Mouse (Mus musculus): ENCODE results near the gene Jak3. TPM values are rescaled to one million over a fixed set of nuclear protein-coding genes. Genes with fewer than 3 reads are reported as not detected.

Jak3 gene
- polyA plus RNA-seq, 1 experiment: 68.0 TPM

DNA sequence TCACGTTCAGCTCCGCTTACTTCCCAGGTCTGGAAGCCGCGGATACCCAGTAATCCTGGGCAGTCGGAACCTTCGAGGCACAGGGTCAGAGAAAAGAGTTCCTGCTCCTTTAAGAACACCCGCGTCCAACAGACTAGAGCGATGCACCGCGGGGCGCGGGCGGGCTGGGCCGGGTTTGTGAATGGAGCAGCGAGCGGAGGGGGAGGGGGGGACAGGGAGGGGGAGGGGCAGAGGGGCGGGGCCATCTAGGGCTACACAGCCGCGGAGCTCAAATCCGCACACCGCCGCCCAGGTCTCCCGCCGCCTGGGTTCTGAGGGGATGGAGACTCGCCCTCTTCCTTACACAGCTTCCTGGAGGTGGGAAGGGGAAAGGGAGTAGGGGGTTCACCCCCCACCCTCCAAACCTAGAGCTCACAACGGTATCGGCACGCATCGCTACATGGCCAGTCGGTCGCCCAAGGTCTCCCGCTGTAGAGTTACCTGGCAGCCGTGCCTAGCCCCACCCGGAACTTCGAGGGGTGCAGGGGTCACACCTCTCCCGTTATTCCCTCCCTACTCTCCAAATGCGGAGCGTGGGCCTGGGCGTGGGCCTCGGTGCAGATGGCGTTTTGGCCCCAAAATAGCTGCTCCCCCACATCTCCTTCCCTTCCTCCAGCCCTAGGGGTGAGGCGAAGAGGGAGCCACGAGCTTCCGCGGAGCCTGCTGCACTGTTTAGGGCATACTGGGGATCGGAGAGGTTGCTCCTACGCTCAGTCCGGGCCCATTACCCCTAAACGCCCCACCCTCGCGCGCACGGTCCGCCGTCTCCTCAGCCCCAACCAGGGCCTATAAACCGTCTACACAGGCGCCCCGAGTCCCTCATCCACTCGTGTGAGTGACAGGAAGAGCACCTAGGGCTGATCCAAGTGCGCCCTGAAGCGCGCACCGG lies 5.2 kb upstream of the Jak3 start:
- Histone ChIP-seq H3K27me3 (ENCODE audit: control insufficient read depth, insufficient read depth, low read length) (no peaks in the 10 kb centered on the region; the same call in 1 of the 2 replicates), H3K4me3 (ENCODE audit: control insufficient read depth, insufficient read depth, low read length) (peak overlapping the region; percentile 42), H3K4me1 (replicated peaks; ENCODE audit: control insufficient read depth, insufficient read depth, low read length) (peaks cover 36% of the 10 kb centered on the region), H3K36me3 (ENCODE audit: control insufficient read depth, insufficient read depth, low read length) (no peaks in the 10 kb centered on the region), H3K27ac (ENCODE audit: control insufficient read depth, insufficient read depth, low read length) (no peak overlapping the region)
- no peak for DNase-seq
- TF ChIP-seq CTCF (IDR thresholded peaks at IDR 0.05; ENCODE audit: borderline replicate concordance, control insufficient read depth, extremely low read depth, insufficient read depth, low read length, poor library complexity) (no peak), POLR2A (IDR thresholded peaks at IDR 0.05; ENCODE audit: control insufficient read depth, extremely low read depth, insufficient read depth, low read length, poor library complexity) (no peak)
- 2% methylated on average over 60 of the region's 64 CpGs for WGBS

DNA sequence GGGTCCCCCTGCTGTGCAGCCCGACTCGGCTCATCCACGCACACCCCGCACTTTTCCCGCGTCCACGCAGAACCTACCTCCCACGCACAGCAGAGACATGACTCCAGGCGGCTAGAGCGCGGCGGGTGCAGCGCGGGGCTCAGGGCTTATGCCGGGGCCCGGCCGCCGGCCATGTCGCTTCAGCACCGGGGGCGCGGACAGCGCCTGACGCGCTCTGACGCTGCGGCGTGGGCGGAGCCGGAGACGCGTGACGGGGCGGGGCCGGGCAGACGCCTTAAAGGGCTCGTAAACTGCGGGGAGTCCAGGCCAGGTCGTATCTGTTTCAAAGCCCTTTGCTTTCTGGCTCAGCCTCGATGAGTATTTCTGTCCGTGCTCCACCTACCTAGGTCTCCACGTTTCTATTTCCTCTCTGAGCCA lies 4.5 kb upstream of the Jak3 start, which contains the start of gene Unc13a:
Gene Unc13a, minus strand, starts transcription at position 209 of the 417 bp plus-strand sequence.
- DNase-seq: peak; percentile 91

DNA sequence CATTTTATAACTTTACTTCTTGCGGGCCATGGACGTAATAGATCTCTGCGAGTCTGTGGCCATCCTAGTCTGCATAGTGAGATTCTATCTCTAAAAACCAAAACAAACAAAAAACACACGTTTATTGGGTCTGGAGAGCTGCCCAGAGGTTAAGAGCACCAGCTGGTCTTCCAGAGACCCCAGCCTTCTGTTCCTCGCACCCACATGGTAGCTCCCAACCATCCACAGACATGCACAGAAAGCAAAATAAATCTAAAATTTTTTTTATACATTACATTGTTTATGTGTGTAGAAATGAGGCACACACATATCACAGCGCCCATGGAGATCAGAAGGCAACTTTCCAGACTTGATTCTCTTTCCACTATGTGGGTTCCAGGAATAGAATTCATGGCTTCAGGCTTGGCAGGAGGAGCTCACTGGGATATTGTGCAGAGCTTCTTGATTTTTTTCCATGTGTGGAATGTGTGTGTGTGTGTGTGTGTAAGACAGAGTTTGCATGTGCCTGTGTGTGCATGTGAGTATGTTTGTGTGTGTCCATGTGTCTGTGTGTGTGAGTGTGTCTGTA lies 3.8 kb upstream of the Jak3 start:
- Histone ChIP-seq H3K27ac (ENCODE audit: control insufficient read depth, insufficient read depth, low read length) (no peak overlapping the region), H3K36me3 (ENCODE audit: control insufficient read depth, insufficient read depth, low read length) (no peaks in the 10 kb centered on the region), H3K4me3 (ENCODE audit: control insufficient read depth, insufficient read depth, low read length) (no peak overlapping the region), H3K4me1 (replicated peaks; ENCODE audit: control insufficient read depth, insufficient read depth, low read length) (peaks cover 39% of the 10 kb centered on the region), H3K27me3 (ENCODE audit: control insufficient read depth, insufficient read depth, low read length) (no peaks in the 10 kb centered on the region; the same call in 1 of the 2 replicates)
- TF ChIP-seq CTCF (IDR thresholded peaks at IDR 0.05; ENCODE audit: borderline replicate concordance, control insufficient read depth, extremely low read depth, insufficient read depth, low read length, poor library complexity): no peak
- TF ChIP-seq POLR2A (IDR thresholded peaks at IDR 0.05; ENCODE audit: control insufficient read depth, extremely low read depth, insufficient read depth, low read length, poor library complexity): no peak
- WGBS: 80% methylated on average over 6 of the region's 6 CpGs
- DNase-seq: no peak

More for the DNA sequence above, 4.5 kb upstream of the Jak3 start, which contains the start of gene Unc13a:
- Histone ChIP-seq H3K4me3 (ENCODE audit: control insufficient read depth, insufficient read depth, low read length) (peak within 1 kb of the TSS; percentile 42), H3K27me3 (ENCODE audit: control insufficient read depth, insufficient read depth, low read length) (no peaks in the 10 kb centered on the region; the same call in 1 of the 2 replicates), H3K4me1 (replicated peaks; ENCODE audit: control insufficient read depth, insufficient read depth, low read length) (peaks cover 35% of the 10 kb centered on the region), H3K36me3 (ENCODE audit: control insufficient read depth, insufficient read depth, low read length) (no peaks in the 10 kb centered on the region), H3K27ac (ENCODE audit: control insufficient read depth, insufficient read depth, low read length) (no peak within 1 kb of the TSS)
- under 1% methylated on average over 42 of the region's 42 CpGs for WGBS
- TF ChIP-seq CTCF (IDR thresholded peaks at IDR 0.05; ENCODE audit: borderline replicate concordance, control insufficient read depth, extremely low read depth, insufficient read depth, low read length, poor library complexity) (peak; percentile 50; the same call in 1 of the 2 replicates), POLR2A (IDR thresholded peaks at IDR 0.05; ENCODE audit: control insufficient read depth, extremely low read depth, insufficient read depth, low read length, poor library complexity) (0 out of 2 replicates have a peak, but pooled peaks have one; percentile 21)

DNA sequence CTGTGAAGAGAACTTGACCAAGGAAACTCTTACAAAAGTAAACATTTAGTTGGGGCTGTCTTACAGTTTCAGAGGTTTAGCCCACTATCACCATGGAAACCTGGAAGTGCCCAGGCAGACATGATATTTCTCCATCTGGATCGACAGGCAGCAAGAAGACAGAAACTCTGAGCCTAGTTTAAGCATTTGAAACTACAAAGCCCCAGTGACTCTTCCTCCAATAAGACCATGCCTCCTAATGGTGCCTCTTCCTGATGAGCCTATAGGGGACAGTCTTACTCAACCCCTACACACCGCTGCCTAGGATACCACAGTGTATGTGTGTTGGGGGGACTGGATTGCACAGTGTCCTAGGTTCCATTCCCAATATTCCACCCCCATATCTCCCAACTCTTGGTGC lies 2.0 kb upstream of the Jak3 start:
- Histone ChIP-seq H3K4me3 (ENCODE audit: control insufficient read depth, insufficient read depth, low read length) (no peak overlapping the region), H3K27ac (ENCODE audit: control insufficient read depth, insufficient read depth, low read length) (no peak overlapping the region), H3K36me3 (ENCODE audit: control insufficient read depth, insufficient read depth, low read length) (no peaks in the 10 kb centered on the region), H3K4me1 (replicated peaks; ENCODE audit: control insufficient read depth, insufficient read depth, low read length) (peaks cover 37% of the 10 kb centered on the region), H3K27me3 (ENCODE audit: control insufficient read depth, insufficient read depth, low read length) (no peaks in the 10 kb centered on the region; the same call in 1 of the 2 replicates)
- DNase-seq: no peak
- 98% methylated on average over 2 of the region's 2 CpGs for WGBS
- TF ChIP-seq CTCF (IDR thresholded peaks at IDR 0.05; ENCODE audit: borderline replicate concordance, control insufficient read depth, extremely low read depth, insufficient read depth, low read length, poor library complexity) (no peak), POLR2A (IDR thresholded peaks at IDR 0.05; ENCODE audit: control insufficient read depth, extremely low read depth, insufficient read depth, low read length, poor library complexity) (no peak)

DNA sequence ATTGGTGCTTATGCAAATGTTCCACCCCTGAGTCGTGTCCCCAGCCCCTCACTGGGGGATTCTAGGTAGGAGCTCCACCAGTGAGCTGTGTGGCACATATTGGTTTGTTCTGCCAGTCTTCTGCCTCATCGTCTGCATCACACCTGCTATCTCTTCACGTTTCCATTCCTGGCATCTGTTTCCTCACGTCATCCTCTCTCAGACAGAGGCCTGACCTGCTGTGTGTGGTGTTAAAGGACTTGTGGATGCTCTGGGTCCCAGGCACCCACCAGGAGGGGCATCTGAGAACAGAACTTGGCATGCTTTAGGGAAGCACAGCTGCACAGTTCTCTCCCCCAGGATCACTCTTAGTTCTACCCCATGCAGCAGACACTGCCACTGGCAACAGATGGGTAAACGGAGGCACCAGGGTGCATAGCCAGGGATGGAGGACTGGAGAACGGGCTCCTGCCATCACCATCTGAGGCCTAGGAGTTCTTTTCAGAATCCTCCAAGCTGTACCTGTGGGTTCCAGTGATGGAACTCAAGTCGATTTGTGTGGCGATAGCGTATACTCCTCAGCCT lies 558 bp upstream of the Jak3 start:
- 28% methylated on average over 9 of the region's 9 CpGs for WGBS
- DNase-seq: no peak
- H3K27ac ChIP-seq (ENCODE audit: control insufficient read depth, insufficient read depth, low read length): peak overlapping the region; percentile 70; the same call in 1 of the 2 replicates
- H3K27me3 ChIP-seq (ENCODE audit: control insufficient read depth, insufficient read depth, low read length): no peaks in the 10 kb centered on the region; the same call in 1 of the 2 replicates
- H3K4me1 ChIP-seq (replicated peaks; ENCODE audit: control insufficient read depth, insufficient read depth, low read length): peaks cover 32% of the 10 kb centered on the region
- H3K4me3 ChIP-seq (ENCODE audit: control insufficient read depth, insufficient read depth, low read length): peak overlapping the region; percentile 67; the same call in 1 of the 2 replicates
- no peak for TF ChIP-seq POLR2A (IDR thresholded peaks at IDR 0.05; ENCODE audit: control insufficient read depth, extremely low read depth, insufficient read depth, low read length, poor library complexity)
- no peak for TF ChIP-seq CTCF (IDR thresholded peaks at IDR 0.05; ENCODE audit: borderline replicate concordance, control insufficient read depth, extremely low read depth, insufficient read depth, low read length, poor library complexity)
- no peaks in the 10 kb centered on the region for H3K36me3 ChIP-seq (ENCODE audit: control insufficient read depth, insufficient read depth, low read length)

DNA sequence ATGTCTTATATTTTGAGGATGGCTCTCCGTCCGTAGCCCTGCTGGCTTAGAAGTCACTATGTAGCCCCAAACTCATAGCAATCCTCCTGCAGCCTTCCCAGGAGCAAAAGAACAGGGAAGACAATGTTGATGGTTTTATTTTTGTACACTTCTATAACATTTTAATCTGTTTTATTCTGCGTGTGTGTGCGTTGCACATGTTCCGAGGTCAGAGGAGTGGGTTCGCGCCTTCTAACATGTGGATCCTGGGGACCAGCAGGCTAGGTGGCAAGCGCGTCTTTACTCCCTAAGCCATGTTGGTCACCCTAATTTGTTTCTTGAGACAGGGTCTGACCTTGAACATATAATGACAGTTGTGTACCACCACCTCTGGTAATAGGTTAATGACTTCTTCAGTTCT lies 707 bp downstream of the Jak3 start:
- DNase-seq: no peak
- H3K36me3 ChIP-seq (ENCODE audit: control insufficient read depth, insufficient read depth, low read length): no peaks in the 10 kb centered on the region

More for the DNA sequence above, 707 bp downstream of the Jak3 start:
- Histone ChIP-seq H3K27ac (ENCODE audit: control insufficient read depth, insufficient read depth, low read length) (peak overlapping the region; percentile 70), H3K4me1 (replicated peaks; ENCODE audit: control insufficient read depth, insufficient read depth, low read length) (peaks cover 23% of the 10 kb centered on the region), H3K27me3 (ENCODE audit: control insufficient read depth, insufficient read depth, low read length) (no peaks in the 10 kb centered on the region), H3K4me3 (ENCODE audit: control insufficient read depth, insufficient read depth, low read length) (peak overlapping the region; percentile 67)
- WGBS: 20% methylated on average over 9 of the region's 9 CpGs
- TF ChIP-seq CTCF (IDR thresholded peaks at IDR 0.05; ENCODE audit: borderline replicate concordance, control insufficient read depth, extremely low read depth, insufficient read depth, low read length, poor library complexity) (no peak), POLR2A (IDR thresholded peaks at IDR 0.05; ENCODE audit: control insufficient read depth, extremely low read depth, insufficient read depth, low read length, poor library complexity) (no peak)
